Mouse (Mus musculus) MEL (cell line): ENCODE data around the gene Ehbp1. TPM values are rescaled to one million over a fixed set of nuclear protein-coding genes. Genes with fewer than 3 reads are reported as not detected.

Source experiments
- DNase-seq: peaks from one replicate; pipeline ENCODE4 v3.0.0; 2011; ENCODE audit warnings: low read depth, low spot score
- H3K27ac ChIP-seq: 2 replicates; pipeline ENCODE4 v1.5.1; 2012; ENCODE audit warnings: low read depth, mild to moderate bottlenecking, control low read depth, low read length, moderate library complexity; ENCODE audit not compliant: control insufficient read depth
- H3K27me3 ChIP-seq, 2 experiments: fragments of 150-350 bp in 1 of 2; sonication (generic) in 1 of 2; 2 replicates each; pipeline ENCODE4 v1.6.1; 2012; ENCODE audit warnings: low read length in 2 of 2, mild to moderate bottlenecking in 2 of 2, improper control_type of control experiment in 1 of 2, moderate library complexity in 1 of 2; ENCODE audit not compliant: insufficient read depth in 2 of 2, control insufficient read depth in 1 of 2
- H3K36me3 ChIP-seq, 2 experiments: 2 replicates each; pipeline ENCODE4 v1.6.1; 2012 to 2014; ENCODE audit warnings: low read length in 2 of 2, improper control_type of control experiment in 1 of 2, inconsistent platforms in 1 of 2, mild to moderate bottlenecking in 1 of 2; ENCODE audit not compliant: insufficient read depth in 2 of 2, control insufficient read depth in 1 of 2
- H3K4me1 ChIP-seq, 2 experiments: fragments of 150-350 bp in 1 of 2; sonication (generic) in 1 of 2; 2 replicates each; pipeline ENCODE4 v1.6.1; 2012; ENCODE audit warnings: low read length in 2 of 2, improper control_type of control experiment in 1 of 2, mild to moderate bottlenecking in 1 of 2; ENCODE audit not compliant: insufficient read depth in 2 of 2, control insufficient read depth in 1 of 2
- H3K4me3 ChIP-seq, 2 experiments: fragments of 150-350 bp in 1 of 2; sonication (generic) in 1 of 2; 2 replicates each; pipeline ENCODE4 v1.5.1; 2012; ENCODE audit warnings: low read depth in 2 of 2, low read length in 2 of 2, mild to moderate bottlenecking in 2 of 2, moderate library complexity in 2 of 2, control low read depth in 1 of 2, improper control_type of control experiment in 1 of 2; ENCODE audit not compliant: control insufficient read depth in 1 of 2, insufficient read depth in 1 of 2
- H3K79me2 ChIP-seq: 2 replicates; pipeline ENCODE4 v1.6.1; 2012; ENCODE audit warnings: mild to moderate bottlenecking, low read length, moderate library complexity; ENCODE audit not compliant: control insufficient read depth, poor library complexity, insufficient read depth
- H3K9ac ChIP-seq: 2 replicates; pipeline ENCODE4 v1.6.1; 2012; ENCODE audit warnings: low read depth, mild to moderate bottlenecking, control low read depth, low read length, moderate library complexity; ENCODE audit not compliant: control insufficient read depth, poor library complexity, severe bottlenecking
- H3K9me3 ChIP-seq: fragments of 150-350 bp; sonication (generic); replicated peaks from 2 replicates; pipeline ENCODE4 v1.6.1; 2012; ENCODE audit warnings: mild to moderate bottlenecking, low read length, improper control_type of control experiment, moderate library complexity; ENCODE audit not compliant: insufficient read depth
- CHD2 ChIP-seq: IDR thresholded peaks from 2 replicates; pipeline ENCODE4 v1.6.1; 2011; ENCODE audit warnings: low read length, improper control_type of control experiment
- E2F4 ChIP-seq: IDR thresholded peaks from 2 replicates; pipeline ENCODE4 v1.6.1; 2011; ENCODE audit warnings: low read depth, low read length, improper control_type of control experiment, borderline replicate concordance
- ELF1 ChIP-seq: IDR thresholded peaks from 2 replicates; pipeline ENCODE4 v1.6.1; 2014; ENCODE audit warnings: low read depth, mild to moderate bottlenecking, inconsistent platforms, low read length, improper control_type of control experiment, moderate library complexity
- EP300 ChIP-seq, 2 experiments: IDR thresholded peaks; 2 replicates each; pipeline ENCODE4 v1.6.1; 2011; ENCODE audit warnings: improper control_type of control experiment in 2 of 2, low read length in 2 of 2, low read depth in 1 of 2, mild to moderate bottlenecking in 1 of 2
- ETS1 ChIP-seq: IDR thresholded peaks from 2 replicates; pipeline ENCODE4 v1.6.1; 2012; ENCODE audit warnings: low read depth, mild to moderate bottlenecking, inconsistent platforms, low read length, improper control_type of control experiment, moderate library complexity
- GABPA ChIP-seq: IDR thresholded peaks from 2 replicates; pipeline ENCODE4 v1.6.1; 2012; ENCODE audit warnings: low read depth, mild to moderate bottlenecking, inconsistent platforms, low read length, improper control_type of control experiment, moderate library complexity
- GATA1 ChIP-seq: IDR thresholded peaks from 2 replicates; pipeline ENCODE4 v1.6.1; 2011; ENCODE audit warnings: low read depth, low read length, improper control_type of control experiment
- HCFC1 ChIP-seq: IDR thresholded peaks from 2 replicates; pipeline ENCODE4 v1.6.1; 2012; ENCODE audit warnings: low read depth, mild to moderate bottlenecking, inconsistent platforms, low read length, improper control_type of control experiment, moderate library complexity
- JUND ChIP-seq: IDR thresholded peaks from 2 replicates; pipeline ENCODE4 v1.6.1; 2011; ENCODE audit warnings: low read depth, mild to moderate bottlenecking, improper control_type of control experiment, low read length
- KAT2A ChIP-seq: conservative IDR thresholded peaks from 2 replicates; pipeline ENCODE4 v1.6.1; 2012; ENCODE audit warnings: low read depth, low read length, improper control_type of control experiment, inconsistent platforms
- MAX ChIP-seq: IDR thresholded peaks from 2 replicates; pipeline ENCODE4 v1.6.1; 2011; ENCODE audit warnings: low read length, improper control_type of control experiment
- MAZ ChIP-seq: IDR thresholded peaks from 2 replicates; pipeline ENCODE4 v1.6.1; 2012; ENCODE audit warnings: low read depth, mild to moderate bottlenecking, inconsistent platforms, low read length, improper control_type of control experiment
- MXI1 ChIP-seq: IDR thresholded peaks from 2 replicates; pipeline ENCODE4 v1.6.1; 2011; ENCODE audit warnings: mild to moderate bottlenecking, low read depth, low read length, improper control_type of control experiment
- MYB ChIP-seq: IDR thresholded peaks from 2 replicates; pipeline ENCODE4 v1.6.1; 2011; ENCODE audit warnings: mild to moderate bottlenecking, low read depth, low read length, improper control_type of control experiment
- MYC ChIP-seq: IDR thresholded peaks from 2 replicates; pipeline ENCODE4 v1.6.1; 2011; ENCODE audit warnings: low read depth, mild to moderate bottlenecking, low read length, improper control_type of control experiment, moderate library complexity
- NELFE ChIP-seq: IDR thresholded peaks from 2 replicates; pipeline ENCODE4 v1.6.1; 2011; ENCODE audit warnings: low read depth, low read length, improper control_type of control experiment
- NRF1 ChIP-seq: IDR thresholded peaks from 2 replicates; pipeline ENCODE4 v1.6.1; 2014; ENCODE audit warnings: low read depth, mild to moderate bottlenecking, inconsistent platforms, low read length, improper control_type of control experiment, moderate library complexity; ENCODE audit not compliant: poor library complexity, insufficient read depth, severe bottlenecking
- POLR2AphosphoS2 ChIP-seq: IDR thresholded peaks from 2 replicates; pipeline ENCODE4 v1.6.1; 2011; ENCODE audit warnings: low read length, improper control_type of control experiment
- POLR2AphosphoS5 ChIP-seq: IDR thresholded peaks from 2 replicates; pipeline ENCODE4 v1.6.1; 2012; ENCODE audit warnings: low read depth, borderline replicate concordance, mild to moderate bottlenecking, inconsistent platforms, low read length, moderate library complexity, mixed read lengths
- RAD21 ChIP-seq: IDR thresholded peaks from 2 replicates; pipeline ENCODE4 v1.6.1; 2011; ENCODE audit warnings: mild to moderate bottlenecking, low read depth, low read length, improper control_type of control experiment
- RCOR1 ChIP-seq: IDR thresholded peaks from 2 replicates; pipeline ENCODE4 v1.6.1; 2012; ENCODE audit warnings: low read depth, mild to moderate bottlenecking, inconsistent platforms, low read length, improper control_type of control experiment
- SIN3A ChIP-seq: IDR thresholded peaks from 2 replicates; pipeline ENCODE4 v1.6.1; 2012; ENCODE audit warnings: low read length, improper control_type of control experiment, inconsistent platforms
- SMC3 ChIP-seq: IDR thresholded peaks from 2 replicates; pipeline ENCODE4 v1.6.1; 2011; ENCODE audit warnings: low read depth, low read length, improper control_type of control experiment
- TAL1 ChIP-seq: IDR thresholded peaks from 2 replicates; pipeline ENCODE4 v1.6.1; 2012; ENCODE audit warnings: mild to moderate bottlenecking, inconsistent platforms, low read length, moderate library complexity, mixed read lengths
- TBP ChIP-seq: IDR thresholded peaks from 2 replicates; pipeline ENCODE4 v1.8.0; 2011; ENCODE audit warnings: low read depth, low read length, improper control_type of control experiment
- TCF12 ChIP-seq: IDR thresholded peaks from 2 replicates; pipeline ENCODE4 v1.6.1; 2014; ENCODE audit warnings: low read depth, mild to moderate bottlenecking, inconsistent platforms, low read length, improper control_type of control experiment, moderate library complexity
- UBTF ChIP-seq: IDR thresholded peaks from 2 replicates; pipeline ENCODE4 v1.6.1; 2012; ENCODE audit warnings: low read depth, mild to moderate bottlenecking, inconsistent platforms, low read length, improper control_type of control experiment, moderate library complexity, borderline replicate concordance; ENCODE audit not compliant: insufficient read depth
- USF1 ChIP-seq: IDR thresholded peaks from 2 replicates; pipeline ENCODE4 v1.6.1; 2014; ENCODE audit warnings: low read depth, mild to moderate bottlenecking, inconsistent platforms, low read length, improper control_type of control experiment, moderate library complexity
- USF2 ChIP-seq, 2 experiments: IDR thresholded peaks; 2 replicates each; pipeline ENCODE4 v1.6.1; 2011 to 2012; ENCODE audit warnings: improper control_type of control experiment in 2 of 2, low read length in 2 of 2, borderline replicate concordance in 1 of 2, inconsistent platforms in 1 of 2, low read depth in 1 of 2, mild to moderate bottlenecking in 1 of 2; ENCODE audit not compliant: insufficient read depth in 1 of 2
- ZC3H11A ChIP-seq: IDR thresholded peaks from 2 replicates; pipeline ENCODE4 v1.6.1; 2012; ENCODE audit warnings: low read depth, mild to moderate bottlenecking, inconsistent platforms, low read length, improper control_type of control experiment
- ZMIZ1 ChIP-seq: IDR thresholded peaks from 2 replicates; pipeline ENCODE4 v1.6.1; 2012; ENCODE audit warnings: low read depth, mild to moderate bottlenecking, inconsistent platforms, low read length, improper control_type of control experiment, moderate library complexity
- ZNF384 ChIP-seq: IDR thresholded peaks from 2 replicates; pipeline ENCODE4 v1.6.1; 2012; ENCODE audit warnings: low read depth, mild to moderate bottlenecking, inconsistent platforms, low read length, improper control_type of control experiment
- polyA plus RNA-seq, 2 experiments: library from polyadenylated mRNA; stranded (reverse) in 1 of 2; unstranded in 1 of 2; fragments of >175 nt in 1 of 2; fragments of >200 nt in 1 of 2; gene quantifications; 2 replicates each; pipeline versions ENCODE4 v1.2.1 to v1.2.4; 2012; ENCODE audit warnings: low replicate concordance in 2 of 2, low read depth in 1 of 2; ENCODE audit not compliant: insufficient read length in 2 of 2, insufficient read depth in 1 of 2, missing spikeins in 1 of 2
- total RNA-seq: library from RNA; depleted of rRNA; stranded (reverse); fragments of 300-350 nt; gene quantifications from 2 replicates; pipeline ENCODE4 v1.2.3, GENCODE M21; 2012

The Ehbp1 gene
- total and polyA plus RNA-seq, 3 experiments = 3.6 to 3.7 TPM; not detected in 1

GRCm38 (mm10) chr11:22055908-22056307 lies 286.2 kb downstream of the Ehbp1 start:
- Histone ChIP-seq H3K4me1 (no peaks in the 10 kb centered on the region), H3K27ac (no peak overlapping the region), H3K36me3 (peaks cover 0 to 9% of the 10 kb centered on the region in 2 experiments; a peak in 2 of 4 replicates), H3K4me3 (no peak overlapping the region), H3K9ac (no peak overlapping the region)
- no peak for TF ChIP-seq JUND
- no peak for TF ChIP-seq ETS1
- no peak for TF ChIP-seq POLR2AphosphoS5
- no peak for TF ChIP-seq ZNF384
- no peak for TF ChIP-seq E2F4
- TF ChIP-seq GABPA = no peak
- TF ChIP-seq SMC3 = no peak
- no peak for TF ChIP-seq NRF1
- no peak for TF ChIP-seq MAZ
- TF ChIP-seq USF1 = no peak
- no peak for TF ChIP-seq KAT2A
- TF ChIP-seq NELFE = no peak
- no peak for TF ChIP-seq POLR2AphosphoS2
- TF ChIP-seq MYB = no peak
- no peak for TF ChIP-seq TBP
- TF ChIP-seq MAX = no peak
- TF ChIP-seq HCFC1 = no peak
- TF ChIP-seq RAD21 = no peak
- TF ChIP-seq MXI1 = no peak
- TF ChIP-seq, all 39 proteins: peak for 0
- H3K79me2 ChIP-seq = no peaks in the 10 kb centered on the region
- no peak for DNase-seq
- no peaks in the 10 kb centered on the region for H3K27me3 ChIP-seq
- no peaks in the 10 kb centered on the region for H3K9me3 ChIP-seq

DNA sequence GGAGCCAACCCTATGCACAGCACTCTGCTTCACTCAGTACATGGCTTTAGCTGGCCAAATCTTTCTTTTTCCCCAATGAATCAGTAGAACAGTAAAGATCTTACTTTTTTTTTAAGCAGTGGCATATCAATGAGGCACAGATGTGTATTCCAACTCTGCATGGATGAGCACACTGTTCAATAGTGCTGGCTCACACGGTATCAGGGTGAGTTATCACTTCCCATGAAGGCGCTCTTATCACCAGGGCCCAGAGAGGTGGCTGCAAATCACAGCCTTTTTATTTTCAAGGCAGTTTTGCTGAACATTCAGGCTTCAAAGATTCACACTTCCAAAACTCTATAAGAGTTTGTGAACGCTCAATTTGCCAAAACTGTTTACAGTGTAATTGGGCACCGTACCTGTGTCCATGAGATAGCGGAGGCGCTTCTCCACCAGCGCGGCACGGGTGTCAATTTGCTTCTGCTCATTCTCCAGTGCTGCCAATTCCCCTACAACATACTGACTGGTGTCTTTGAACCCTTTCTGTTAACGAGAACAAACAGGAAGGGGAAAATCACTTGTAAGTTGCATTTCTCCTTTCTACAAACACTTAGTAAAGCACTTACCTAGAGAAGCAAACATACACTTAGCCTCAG lies 288.9 kb downstream of the Ehbp1 start:
- peak; percentile 95 for TF ChIP-seq RCOR1
- TF ChIP-seq SIN3A = no peak
- no peak for TF ChIP-seq MYC
- TF ChIP-seq KAT2A = no peak
- TF ChIP-seq POLR2AphosphoS2 = no peak
- no peak for TF ChIP-seq SMC3
- TF ChIP-seq GATA1 = peak; percentile 77
- TF ChIP-seq ELF1 = no peak
- peak; percentile 48 for TF ChIP-seq TAL1
- no peak for TF ChIP-seq ZC3H11A
- TF ChIP-seq RAD21 = no peak
- TF ChIP-seq UBTF = no peak
- TF ChIP-seq USF2 (IDR thresholded peaks at IDR 0.05; ENCODE audit: borderline replicate concordance in 1 of 2, insufficient read depth in 1 of 2, low read depth in 1 of 2, low read length in 2 of 2) = no peak
- no peak for TF ChIP-seq ZMIZ1
- TF ChIP-seq TCF12 = peak; percentile 77
- no peak for TF ChIP-seq NRF1
- no peak for TF ChIP-seq CHD2
- TF ChIP-seq ZNF384 = peak; percentile 66
- TF ChIP-seq EP300 (IDR thresholded peaks at IDR 0.05; ENCODE audit: low read depth in 1 of 2, low read length in 2 of 2) = peak; percentile 30 to 64; a peak in 2 of 4 replicates
- TF ChIP-seq E2F4 = no peak
- no peaks in the 10 kb centered on the region for H3K27me3 ChIP-seq
- peaks cover 0 to 9% of the 10 kb centered on the region in 2 experiments; a peak in 2 of 4 replicates for H3K36me3 ChIP-seq

More for the DNA sequence above, 288.9 kb downstream of the Ehbp1 start:
- Histone ChIP-seq H3K4me3 (no peak overlapping the region), H3K9me3 (no peaks in the 10 kb centered on the region), H3K27ac (no peak overlapping the region), H3K9ac (no peak overlapping the region), H3K4me1 (no peaks in the 10 kb centered on the region), H3K79me2 (no peaks in the 10 kb centered on the region)
- DNase-seq = peak; percentile 49
